Mouse (Mus musculus): ENCODE measurements around the gene Plppr3.
A peak's percentile ranks its signal among the peaks of the same experiment; 100 is the strongest.

The Plppr3 gene

DNA sequence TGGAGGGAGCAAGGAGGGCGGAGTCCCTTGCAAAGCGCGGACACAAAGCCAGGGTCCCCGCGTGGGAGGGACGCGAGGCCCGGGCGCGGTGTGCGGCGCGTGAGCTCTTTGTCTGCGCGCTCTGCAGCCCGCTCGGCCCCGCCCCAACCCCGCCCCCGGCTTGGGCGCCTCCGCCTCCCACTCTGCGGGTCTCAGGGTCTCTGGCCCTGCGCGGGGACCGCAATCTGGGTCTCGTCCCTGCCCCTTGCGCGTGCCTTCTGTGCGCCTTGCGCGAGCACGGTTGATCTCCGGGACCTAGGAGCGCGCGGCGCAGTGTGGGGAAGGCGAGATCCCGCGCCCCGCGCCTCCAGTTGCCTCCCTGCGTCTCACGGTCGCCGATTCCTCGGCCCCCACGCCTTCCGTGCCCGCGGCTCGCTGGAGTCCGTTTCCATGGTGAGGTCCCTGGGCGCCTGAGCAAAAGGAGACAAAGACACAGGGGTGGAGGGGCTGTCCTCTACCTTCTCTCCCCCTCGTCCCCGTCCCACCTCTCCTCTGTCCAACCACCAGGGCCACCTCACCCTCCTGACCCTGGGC is at the start of gene Plppr3, which contains the start of gene Prtn3:
Plppr3 (minus strand) TSS at position 345 of the 573 bp plus-strand sequence.
Prtn3 (plus strand) TSS at position 187 of the 573 bp plus-strand sequence.
- DNase-seq (ENCODE audit: low spot score): no peak

- no peak for DNase-seq (ENCODE audit: low spot score)
Observed at GRCm38 (mm10) chr10:79921572-79921971, 47.1 kb upstream of the Plppr3 start.

GRCm38 (mm10) chr10:79920958-79921535 is 46.6 kb upstream of the Plppr3 start, which contains the start of gene R3hdm4:
Gene R3hdm4 (minus strand): TSS chr10:79921208.
- no peak for DNase-seq (ENCODE audit: low spot score)

DNA sequence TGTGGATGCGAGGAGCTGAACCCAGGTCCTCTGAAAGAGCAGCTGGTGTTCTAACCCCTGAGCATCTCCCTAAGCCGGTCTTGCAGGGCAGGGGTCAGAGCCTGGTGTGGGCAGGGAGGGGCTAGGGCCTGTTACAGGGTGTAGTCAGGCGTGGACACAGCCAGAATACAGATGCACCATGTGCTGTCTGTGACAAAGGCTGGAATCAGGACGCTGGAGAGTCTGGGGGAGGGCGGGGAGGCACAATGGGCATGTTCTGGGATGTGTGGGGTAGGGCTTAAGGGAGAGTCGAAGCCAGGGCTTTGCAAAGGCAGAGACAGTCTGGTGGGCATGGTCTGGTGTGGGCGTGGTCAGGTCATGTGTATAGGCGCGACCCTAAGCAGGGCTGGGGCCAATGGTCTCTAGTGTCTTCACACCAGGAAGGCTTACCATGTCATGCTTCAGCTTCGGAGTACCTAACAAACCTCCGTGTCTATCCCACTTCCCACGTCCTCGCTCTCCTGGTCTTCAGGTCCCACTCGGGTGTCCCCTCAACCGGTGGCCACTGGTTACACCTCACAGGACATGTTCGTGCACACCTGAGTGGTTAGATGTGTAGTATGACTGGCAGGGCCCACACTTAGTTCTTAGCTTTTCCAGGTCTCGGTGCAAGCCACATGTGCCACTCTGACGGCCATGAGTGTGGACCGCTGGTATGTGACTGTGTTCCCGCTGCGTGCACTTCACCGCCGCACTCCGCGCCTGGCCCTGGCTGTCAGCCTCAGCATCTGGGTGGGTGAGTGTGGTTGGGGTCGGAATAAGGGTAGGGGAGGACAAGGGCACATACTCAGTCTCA is 45.8 kb upstream of the Plppr3 start:
- no peak for DNase-seq (ENCODE audit: low spot score)

- no peak for DNase-seq (ENCODE audit: low spot score)
Observed at GRCm38 (mm10) chr10:79919251-79919849, 44.9 kb upstream of the Plppr3 start.

DNA sequence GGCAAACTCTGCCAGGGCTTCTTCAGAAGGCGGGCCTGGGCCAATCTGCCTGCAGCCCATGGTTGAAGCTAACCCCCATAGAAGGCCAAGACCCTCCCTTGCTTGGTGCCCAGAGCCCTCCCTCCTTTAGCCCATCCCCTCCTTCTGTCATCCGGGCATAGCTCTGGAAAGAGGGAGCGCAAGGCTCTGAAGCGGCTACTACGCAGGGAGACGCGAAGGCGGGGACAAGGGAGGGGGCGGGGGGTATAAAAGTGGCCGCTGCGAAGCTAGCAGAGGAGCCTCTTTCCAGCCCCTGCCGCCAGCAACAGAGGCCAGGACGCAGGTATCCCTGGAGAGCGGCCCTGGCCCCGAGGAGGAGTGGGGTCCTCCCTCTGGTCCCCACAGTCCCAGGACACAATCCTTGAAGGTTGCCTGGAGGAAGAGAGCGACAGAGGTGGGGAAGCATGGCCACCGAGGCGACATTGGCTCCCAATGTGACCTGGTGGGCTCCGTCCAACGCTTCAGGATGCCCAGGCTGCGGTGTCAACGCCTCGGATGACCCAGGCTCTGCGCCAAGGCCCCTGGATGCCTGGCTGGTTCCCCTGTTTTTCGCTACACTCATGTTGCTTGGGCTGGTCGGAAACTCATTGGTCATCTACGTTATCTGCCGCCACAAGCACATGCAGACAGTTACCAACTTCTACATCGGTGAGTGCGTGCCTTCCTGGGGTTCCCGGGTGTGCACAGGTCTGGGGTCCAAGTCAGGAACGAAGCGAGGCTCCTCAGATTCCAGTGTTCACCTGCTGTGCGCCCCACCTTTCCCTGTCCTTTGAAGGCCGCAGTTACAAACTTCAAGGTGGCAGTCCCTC is 44.0 kb upstream of the Plppr3 start:
- no peak for DNase-seq (ENCODE audit: low spot score)

DNA sequence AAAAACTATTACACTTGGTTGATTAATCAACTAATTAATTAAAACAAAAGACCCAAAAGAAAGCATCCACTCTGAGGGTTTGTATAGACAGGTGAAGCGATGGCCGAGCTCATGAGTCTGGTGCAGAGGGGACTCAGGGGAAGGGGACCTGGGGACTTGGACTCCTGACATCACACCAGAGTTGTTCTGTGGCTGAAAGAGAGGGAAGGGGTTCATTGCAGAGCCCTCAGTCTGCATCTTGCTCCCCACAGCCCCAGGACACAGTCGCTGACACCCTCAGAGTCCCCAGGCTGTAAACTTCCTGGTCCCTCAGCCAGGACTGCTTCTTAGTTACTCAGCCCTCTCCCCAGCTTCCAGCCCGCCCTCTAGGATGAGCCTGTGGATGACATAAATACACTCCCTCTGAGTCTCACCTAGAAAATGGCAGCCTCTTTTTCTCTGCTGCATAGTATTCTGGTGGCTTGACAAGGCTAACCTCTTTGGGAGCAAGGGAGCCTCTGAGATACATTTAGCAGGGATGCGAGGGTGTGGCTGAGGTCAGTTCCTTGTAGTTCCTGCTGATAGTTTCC is 43.2 kb upstream of the Plppr3 start:
- no peak for DNase-seq (ENCODE audit: low spot score)

GRCm38 (mm10) chr10:79916808-79917531 is 42.5 kb upstream of the Plppr3 start, which contains the start of gene Kiss1r:
Gene Kiss1r (plus strand): TSS chr10:79916971.
- peak; percentile 77 for DNase-seq (ENCODE audit: low spot score)

- DNase-seq (ENCODE audit: low spot score): no peak
Observed at GRCm38 (mm10) chr10:79916081-79916480, 41.6 kb upstream of the Plppr3 start.

GRCm38 (mm10) chr10:79914948-79915596 is 40.6 kb upstream of the Plppr3 start:
- no peak for DNase-seq (ENCODE audit: low spot score)

DNA sequence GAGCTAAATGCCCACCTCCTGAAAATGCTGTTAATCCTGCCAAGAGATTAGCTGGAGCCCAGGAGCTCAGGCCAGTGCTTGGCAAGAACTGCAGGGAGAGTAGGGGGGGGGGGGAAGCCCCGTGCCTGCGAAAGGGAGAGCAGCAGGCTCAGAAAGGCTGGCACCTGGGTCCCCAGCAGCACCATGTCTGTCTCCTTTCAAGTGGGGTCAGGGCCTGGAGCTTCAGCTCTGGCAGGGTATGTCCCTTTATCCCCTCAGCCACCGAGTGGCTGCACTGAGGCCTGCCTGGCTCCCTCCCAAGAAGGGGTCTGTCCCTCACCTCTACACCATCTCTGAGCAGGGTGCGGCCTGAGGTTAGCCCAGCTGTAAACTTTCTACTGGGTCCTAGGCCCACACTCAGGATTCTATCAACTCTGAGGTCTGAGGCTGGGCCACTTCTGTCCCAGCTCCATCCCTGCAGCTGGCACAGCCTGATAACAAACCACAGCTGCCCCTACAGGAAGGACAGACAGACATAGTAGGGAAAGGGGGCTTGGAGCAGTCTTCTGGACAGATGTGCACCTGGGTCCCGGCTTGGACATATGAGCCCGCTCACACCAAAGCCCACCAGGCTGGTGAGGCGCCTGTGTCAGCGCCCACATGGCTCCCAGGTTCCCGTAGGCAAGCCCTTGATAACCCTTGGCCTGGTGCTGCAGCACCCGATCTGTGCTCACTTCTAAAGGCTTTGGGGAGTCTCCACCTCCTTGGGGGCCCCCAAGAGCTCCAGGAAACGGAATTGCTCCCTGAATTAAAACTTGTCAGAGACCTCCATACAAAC is 39.9 kb upstream of the Plppr3 start:
- DNase-seq (ENCODE audit: low spot score): no peak

GRCm38 (mm10) chr10:79912412-79912811 is 38.0 kb upstream of the Plppr3 start:
- DNase-seq (ENCODE audit: low spot score): no peak

- no peak for DNase-seq (ENCODE audit: low spot score)
Observed at GRCm38 (mm10) chr10:79910556-79910955, 36.1 kb upstream of the Plppr3 start, which contains the start of gene Gm26602. Gene Gm26602 (plus strand): TSS chr10:79910856.

- peak; percentile 48 for DNase-seq (ENCODE audit: low spot score)
Observed at GRCm38 (mm10) chr10:79909092-79909922, 34.9 kb upstream of the Plppr3 start.

DNA sequence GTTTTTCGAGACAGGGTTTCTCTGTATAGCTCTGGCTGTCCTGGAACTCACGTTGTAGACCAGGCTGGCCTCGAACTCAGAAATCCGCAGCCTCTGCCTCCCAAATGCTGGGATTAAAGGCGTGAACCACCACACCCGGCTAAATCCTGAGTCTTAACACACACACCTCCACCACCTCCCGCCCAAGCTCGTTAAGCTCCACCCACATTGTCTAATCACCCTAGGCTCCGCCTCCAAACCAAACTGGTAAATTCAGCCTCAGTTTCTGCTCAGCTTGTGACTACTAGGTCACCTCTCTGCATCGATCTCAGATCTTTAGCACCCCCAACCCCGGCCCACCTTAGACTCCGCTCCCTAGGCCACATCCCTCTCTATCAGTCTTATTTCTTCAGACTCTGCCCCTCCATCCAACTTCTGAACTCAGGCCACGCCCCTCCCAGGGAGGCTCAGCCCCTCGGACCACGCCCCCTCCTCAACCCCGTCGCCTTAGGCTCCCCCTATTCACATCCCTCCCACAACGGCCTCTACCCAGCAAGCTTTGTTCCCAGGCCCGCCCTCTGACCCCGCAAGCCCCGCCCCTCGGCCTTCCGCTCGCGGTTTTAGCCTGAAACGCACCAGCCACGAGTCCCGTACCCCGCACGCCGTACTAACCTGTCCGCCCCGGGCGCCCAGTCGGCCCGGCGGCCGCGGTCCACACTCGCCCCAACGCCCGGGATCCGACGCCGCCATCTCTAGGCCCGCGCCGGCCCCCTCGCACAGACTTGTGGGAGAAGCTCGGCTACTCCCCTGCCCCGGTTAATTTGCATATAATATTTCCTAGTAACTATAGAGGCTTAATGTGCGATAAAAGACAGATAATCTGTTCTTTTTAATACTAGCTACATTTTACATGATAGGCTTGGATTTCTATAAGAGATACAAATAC is 34.0 kb upstream of the Plppr3 start, which contains the start of gene Med16:
Med16 (minus strand) TSS at position 757 of the 925 bp plus-strand sequence.
- DNase-seq (ENCODE audit: low spot score): peak; percentile 98

- no peak for DNase-seq (ENCODE audit: low spot score)
Observed at GRCm38 (mm10) chr10:79907415-79907814, 33.0 kb upstream of the Plppr3 start.

- no peak for DNase-seq (ENCODE audit: low spot score)
Observed at GRCm38 (mm10) chr10:79906712-79907111, 32.3 kb upstream of the Plppr3 start.
